Mouse (Mus musculus) megakaryocyte, adult 5-6 weeks (primary cell): ENCODE measurements around the gene Gpx4. TPM values are rescaled to one million over a fixed set of nuclear protein-coding genes. Genes with fewer than 3 reads are reported as not detected.
A peak's percentile ranks its signal among the peaks of the same experiment; 100 is the strongest.

Experiments used
- ATAC-seq: 2 replicates; pipeline ENCODE4 v1.8.0; 2016; ENCODE audit warnings: mild to moderate bottlenecking, inconsistent platforms; ENCODE audit not compliant: poor library complexity, severe bottlenecking
- total RNA-seq, 2 experiments: library from RNA; stranded (forward) in 1 of 2; stranded (reverse) in 1 of 2; fragments of 153-499, 151-499 nt in 1 of 2; fragments of 221-1000, 200-1000 nt in 1 of 2; gene quantifications; 2 replicates each; pipeline versions ENCODE4 v1.2.3 to v1.2.4; 2015 to 2017

The Gpx4 gene
- total RNA-seq, 2 experiments from 2014 or later: 303 to 378 TPM

DNA sequence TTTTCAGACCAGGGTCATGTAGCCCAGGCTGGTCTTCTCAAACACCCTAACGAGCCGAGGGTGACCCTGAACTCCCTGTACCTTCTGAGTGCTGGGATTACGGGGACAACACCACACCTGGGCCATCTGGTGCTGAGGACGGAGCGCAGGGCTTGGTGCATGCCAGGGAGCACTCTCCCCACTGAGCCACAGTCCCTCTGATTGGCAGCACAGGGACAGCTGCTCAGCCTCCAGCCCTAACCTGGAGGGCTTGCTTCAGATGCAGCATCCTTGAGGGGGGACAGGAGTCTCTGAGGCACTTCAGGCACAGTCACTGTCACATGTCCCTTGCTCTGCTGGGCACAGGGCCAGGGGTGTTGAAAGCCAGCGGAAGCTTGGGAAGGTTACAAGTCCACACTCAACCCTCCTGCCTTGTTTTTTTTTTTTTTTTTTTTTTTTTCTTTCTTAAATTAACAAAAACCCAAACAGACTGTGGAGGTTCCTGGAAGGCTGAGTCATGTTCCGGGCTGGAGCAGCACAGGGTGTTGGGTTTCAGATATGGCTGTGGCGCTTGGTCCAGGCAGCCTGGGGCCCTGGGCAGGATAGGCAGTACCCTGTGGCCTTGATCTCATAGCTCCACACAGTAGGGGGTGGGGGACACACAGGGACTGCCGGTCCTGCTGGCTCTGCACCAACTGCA, 24.0 kb downstream of the Gpx4 start:
- ATAC-seq: peak; percentile 41

DNA sequence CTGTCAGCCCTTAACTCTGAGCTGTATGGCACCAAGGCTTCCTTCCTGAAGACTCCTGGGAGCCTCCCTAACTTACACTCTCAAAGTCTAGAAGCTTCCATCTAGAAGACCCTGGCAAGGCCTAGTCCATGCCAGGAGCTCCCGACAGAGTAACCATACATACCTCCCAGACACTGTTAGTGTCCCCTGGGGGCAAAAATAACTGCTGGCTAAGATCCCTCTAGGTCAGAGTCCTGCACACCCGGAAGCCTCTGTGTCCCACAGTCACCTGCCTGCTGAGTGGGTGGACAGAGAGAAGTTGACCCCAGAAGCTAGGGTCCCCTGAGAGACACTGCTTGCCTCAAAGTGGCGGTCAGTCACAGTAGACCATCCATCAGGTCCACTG, 24.5 kb downstream of the Gpx4 start:
- no peak for ATAC-seq

DNA sequence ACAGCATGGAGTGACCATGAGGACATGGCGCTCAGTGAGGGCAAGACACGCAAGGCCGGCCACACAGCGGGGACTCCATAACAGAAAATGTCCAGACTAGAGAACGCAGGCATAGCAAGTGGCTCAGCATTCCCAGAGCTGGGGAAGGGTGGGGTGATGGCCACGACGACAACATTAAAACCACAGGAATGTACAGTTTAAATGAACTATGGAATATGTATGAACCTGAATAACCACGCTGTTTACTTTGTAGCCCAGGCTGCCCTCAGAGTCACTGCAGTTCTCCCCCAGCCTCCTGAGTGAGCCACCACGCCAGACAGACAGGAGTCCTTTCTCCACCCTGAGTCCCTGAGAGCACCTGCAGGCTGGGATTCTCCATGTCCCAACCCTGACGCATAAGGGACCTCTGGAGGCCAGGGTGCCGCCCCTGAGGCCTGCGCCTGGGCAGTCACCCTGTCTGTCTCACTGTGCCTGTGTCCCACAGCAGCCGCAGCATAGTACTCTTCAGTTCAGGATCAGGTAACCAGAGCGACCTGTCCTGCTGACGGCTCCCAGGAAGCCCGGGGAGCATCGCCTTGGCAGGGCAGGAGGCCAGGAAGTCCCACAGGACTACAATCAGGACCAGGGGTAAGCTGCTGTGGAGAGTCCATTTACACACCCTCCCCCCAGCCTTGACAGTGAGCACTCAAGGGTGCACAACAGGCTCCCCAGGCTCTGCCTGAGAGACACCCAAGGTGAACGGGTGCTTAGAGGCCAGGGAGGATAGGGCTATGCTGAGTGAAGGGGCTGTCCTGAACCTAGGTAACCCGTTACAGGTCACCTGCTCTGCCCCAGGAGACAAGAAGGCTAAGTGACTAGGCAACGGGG, 25.9 kb downstream of the Gpx4 start:
- no peak for ATAC-seq

DNA sequence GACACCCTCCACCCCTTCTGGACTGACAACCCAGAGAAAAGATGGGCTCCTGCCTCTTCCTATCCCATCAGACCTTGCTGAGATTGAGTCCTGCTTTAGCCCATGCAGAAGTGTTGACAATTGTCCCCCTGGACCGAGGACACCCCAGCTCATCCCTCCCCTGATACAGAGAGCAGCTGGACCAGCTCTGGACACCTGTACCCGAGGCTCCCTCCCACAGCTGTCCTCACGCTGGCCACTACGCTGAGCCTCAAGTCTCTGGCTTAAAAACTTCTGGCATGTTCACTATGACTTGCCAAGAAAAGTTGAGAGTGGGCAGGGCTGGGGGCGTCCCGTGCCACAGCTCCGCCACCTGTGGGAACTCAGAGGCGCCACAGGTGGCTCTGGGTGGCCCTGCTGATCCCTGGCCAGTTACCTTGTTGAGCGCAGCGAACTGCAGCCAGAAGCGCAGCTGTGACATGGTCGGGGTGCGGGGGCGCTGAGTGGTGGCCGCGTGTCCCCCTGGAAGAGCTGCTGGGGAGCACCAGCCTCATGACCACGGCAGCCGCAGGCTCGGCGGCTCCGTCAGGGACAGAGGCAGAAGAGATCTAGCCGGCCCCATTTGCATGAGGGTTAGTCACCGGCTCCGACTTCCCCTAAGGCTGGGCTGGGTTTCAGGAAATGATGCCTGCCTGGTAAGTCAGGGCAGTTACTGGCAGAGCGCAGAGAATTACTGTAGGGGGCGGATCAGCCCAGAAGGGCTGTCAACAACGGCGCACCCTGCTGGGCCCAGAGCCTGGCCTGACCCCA, 28.0 kb downstream of the Gpx4 start:
- peak; percentile 90 for ATAC-seq

DNA sequence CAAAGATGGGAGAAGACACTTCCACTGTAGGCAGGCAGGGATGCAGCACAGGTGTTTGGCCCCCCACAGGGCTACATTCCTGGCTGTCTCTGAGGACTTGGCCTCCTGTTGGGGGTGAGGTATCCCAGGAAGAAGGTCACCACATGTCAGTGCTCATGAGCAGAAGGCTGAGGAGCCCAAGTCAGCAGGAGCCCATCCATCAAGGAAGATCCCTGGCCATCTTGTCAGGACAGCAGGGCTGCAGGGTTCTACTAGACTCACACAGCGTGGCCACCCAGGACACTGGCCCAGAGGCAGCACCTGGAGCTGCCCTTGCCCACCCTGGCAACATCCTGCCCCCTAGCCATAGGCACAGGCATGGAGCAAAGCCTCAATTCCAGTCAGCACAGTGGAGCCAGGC, 29.0 kb downstream of the Gpx4 start:
- ATAC-seq: no peak

DNA sequence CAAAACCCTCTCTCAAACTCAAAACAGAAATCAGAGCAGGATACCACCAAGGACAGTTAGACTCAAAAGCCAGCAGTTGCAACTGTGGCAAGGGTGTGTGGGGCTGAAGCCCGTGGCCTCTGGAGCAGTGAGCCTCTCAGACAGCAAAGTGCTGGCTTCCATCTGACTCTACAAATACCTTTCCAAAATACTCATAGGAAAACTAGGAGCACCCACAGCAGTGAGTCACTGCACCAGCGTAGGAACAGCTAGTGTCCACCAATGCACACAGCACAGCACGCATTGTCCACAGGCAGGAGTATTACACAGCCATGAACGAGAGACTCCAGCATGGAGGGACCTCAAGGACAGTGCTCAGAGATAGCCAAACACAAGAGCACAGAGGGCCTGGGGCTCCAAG, 29.4 kb downstream of the Gpx4 start:
- ATAC-seq: no peak

DNA sequence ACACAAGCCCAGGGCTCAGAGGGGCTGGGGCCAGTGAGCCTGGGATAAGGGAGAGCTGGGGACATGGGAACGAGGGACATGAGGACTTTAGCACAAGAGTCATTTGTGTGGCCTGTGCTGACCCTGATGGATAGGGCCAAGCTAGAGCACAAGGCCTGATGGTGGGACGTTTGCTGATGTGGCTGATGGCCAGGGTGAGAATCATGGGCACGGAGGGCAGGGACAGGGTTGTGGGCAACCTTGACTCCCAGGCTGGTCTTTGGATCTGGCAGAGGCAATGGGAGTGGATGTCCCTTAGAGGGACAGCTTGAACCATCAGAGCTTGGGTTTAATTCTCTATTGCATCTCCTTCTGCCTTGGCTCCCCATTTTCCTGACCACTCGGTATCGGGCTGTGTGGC, 30.3 kb downstream of the Gpx4 start:
- ATAC-seq: no peak

DNA sequence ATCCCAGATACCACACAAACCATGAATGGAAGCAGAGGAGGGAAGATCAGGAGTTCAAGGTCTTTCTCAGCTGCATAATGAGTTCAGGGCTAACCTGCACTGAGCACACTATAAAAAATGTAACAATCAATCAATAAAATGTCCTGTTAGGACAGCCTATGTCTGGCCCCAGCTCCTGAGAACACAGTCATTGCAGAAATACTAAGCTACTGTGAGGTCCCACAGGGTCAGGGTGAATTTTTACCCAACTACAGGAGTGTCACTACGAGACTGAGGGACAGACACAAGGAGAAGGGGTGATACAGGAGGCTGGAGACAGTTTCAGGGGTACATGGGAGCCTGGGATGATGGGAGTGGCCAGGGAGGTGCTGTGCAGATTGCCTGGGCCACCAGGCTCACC, 31.4 kb downstream of the Gpx4 start:
- no peak for ATAC-seq

DNA sequence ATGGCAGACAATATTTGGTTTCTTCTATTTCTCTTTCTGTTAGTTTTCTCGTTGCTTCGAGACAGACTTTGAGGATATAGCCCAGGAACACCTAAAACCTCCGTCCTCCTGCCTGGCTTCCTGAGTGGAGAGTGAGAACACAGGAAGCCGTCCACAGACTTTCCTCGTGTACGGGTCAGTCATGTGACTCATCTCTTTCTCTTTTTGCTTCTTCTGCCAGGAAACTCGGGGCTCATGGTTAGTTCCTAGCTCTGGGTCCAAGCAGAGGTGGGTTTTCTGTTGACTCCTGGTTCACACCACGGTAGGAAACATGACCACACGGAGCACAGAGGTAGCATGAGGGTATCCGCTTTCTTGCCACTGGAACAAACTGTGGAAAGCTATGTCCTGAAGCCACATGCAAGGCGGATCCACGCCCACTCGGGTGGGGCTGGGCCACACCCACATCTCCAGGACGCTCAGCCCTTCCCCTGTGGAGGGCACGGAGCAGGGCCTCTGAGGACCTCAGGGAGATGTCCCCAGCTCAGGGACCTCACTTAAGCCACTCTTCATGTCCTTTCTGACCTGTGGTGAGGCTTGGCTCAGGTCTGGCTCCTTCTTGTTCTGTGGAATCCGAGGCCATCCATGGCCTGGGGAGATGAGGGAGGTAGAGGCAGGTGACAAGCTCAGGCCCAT, 33.6 kb downstream of the Gpx4 start:
- ATAC-seq: 0 out of 2 replicates have a peak, but pooled peaks have one; percentile 9

DNA sequence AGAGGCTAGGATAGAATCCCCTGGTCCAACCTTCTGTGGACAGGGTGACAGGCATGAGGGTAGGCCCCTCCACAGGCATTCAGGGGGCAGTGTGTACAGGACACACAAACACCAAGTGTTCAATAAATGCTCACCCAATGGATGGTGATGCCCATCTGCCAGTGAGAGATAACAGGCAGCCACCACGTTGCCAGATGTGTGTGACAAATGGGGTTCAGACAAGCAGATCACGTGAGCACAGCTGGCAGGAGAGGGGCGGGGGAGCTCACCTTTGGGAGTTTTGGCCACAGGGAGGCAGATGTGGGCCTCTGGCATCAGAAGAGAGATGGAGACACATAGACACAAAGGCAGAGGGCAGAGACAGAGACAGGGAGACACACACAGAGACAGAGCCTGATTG, 34.1 kb downstream of the Gpx4 start:
- ATAC-seq: peak; percentile 33; the same call in 1 of the 2 replicates

DNA sequence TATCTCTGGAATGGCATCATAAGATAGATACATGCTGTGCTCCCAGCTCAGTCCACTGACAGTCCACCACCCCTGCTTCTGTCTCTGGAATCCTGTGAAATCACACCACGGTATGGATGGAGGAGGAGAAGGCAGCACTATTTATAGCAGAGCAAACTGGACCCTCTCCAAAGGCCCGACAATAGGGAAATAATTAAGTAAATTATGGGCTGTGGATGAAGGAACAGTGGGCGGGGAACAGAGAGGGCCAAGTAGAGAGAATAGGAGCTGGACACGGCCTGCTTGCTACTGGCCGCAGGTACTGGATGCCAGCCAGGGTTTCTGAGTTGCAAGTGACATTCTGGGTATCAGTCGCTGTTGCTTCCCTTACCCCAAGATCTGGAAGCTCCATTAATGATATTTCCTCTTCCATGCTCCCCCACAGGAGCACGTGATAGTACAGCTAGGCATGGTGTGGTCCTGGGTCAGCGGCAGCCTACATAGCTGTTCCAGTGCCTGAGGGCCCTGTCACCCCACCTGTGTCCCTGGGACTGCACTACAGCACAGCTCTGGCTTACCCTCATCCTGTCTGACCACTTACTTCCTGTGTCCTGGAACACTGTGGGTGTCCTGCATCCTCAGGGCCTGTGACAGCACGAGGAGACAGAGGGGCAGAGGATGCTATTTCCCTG, 38.0 kb downstream of the Gpx4 start:
- no peak for ATAC-seq

DNA sequence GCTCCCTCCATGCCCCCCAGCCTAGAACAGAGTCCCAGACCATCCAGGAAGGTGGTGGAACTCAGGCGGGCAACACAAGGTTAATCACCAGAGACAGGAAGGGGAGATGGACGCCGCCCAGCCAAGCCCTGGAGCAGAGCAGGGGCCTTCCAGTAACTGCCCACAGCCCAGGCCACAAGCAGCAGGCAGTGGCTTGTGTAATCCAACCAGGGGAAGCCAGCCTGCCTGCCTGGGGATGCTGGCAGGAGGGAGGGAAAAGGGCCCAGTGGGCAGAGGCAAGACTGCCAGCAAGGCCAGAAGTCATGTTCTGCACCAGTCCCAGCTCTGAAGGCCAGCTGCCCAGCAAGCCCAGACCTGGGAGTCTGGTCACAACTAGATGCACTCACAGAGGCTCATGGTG, 39.9 kb downstream of the Gpx4 start:
- ATAC-seq: peak; percentile 91

DNA sequence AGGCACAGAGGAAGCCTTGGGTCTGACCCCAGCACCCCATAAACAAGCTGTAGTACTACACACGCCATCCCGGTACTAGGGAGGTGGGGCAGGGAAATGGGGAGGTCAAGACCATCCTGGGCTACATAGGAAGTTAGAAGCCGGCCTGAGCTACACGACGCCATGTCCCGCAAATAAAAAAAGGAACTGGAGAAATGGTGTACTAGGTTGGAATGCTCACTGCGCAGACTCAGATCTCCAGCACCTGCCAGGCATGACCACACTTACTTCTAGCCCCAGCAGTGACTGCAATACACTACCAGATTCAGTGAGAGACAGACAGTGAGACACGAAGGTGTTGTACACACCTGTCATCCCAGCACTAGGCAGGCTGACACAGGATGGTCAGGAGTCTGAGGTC, 40.5 kb downstream of the Gpx4 start:
- peak; percentile 51 for ATAC-seq

DNA sequence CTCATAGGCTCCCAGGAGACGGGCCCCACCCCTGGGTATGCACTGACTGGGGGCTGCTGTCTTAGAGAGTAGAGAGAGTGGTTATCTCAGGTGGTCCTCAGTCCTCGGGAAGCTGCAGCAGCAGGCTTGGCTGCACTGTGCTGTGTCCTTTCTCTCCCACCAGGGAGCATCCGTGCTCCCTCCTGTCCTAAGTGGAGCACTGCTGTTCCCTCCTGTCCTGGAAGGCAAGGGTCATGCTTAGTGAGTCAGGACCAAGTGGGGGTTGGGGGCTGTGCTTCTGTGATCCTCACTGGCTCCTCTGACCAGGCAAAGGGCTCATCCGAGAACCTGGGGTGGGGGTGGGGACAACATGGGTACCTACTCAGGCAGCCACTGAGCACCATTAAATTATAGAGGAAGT, 42.2 kb downstream of the Gpx4 start:
- no peak for ATAC-seq

DNA sequence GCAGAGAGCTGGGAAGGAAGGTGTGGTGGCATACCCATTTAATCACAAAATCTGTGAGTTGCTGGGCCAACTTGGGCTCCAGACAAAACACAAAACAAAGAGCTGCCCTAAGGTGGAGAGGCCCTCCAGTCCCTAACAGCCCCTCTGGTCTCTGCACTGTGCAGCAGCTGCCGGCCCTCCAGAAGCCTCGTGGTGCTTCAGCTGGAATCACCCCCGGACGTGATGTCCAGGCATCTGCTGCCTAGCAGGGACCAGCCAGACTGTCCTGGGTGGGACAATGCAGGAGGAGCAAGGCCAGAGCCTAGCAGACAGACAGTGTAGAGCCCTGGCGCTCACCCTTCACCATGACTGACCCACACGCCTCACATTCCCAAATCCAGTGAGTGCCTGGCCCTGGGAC, 44.6 kb downstream of the Gpx4 start:
- ATAC-seq: no peak

DNA sequence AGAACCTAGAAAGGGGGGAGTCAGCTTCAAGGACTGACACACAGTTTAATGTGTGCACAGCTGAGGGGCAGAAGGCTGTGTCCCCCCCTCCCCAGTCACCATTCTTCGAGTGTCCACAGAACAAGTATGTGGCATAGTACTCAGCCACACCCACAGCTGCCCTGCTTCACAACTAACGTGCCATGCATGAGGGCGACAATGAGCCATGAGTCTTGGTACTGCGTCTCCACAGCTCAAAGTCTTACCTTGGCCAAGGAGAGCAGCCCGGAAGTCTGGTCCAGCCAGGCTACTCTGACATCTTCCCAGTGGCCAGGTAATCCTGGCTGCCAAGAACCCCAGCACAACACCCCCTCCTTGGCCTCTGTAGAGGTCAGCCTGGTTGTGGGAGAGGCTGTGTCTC, 45.7 kb downstream of the Gpx4 start:
- no peak for ATAC-seq

DNA sequence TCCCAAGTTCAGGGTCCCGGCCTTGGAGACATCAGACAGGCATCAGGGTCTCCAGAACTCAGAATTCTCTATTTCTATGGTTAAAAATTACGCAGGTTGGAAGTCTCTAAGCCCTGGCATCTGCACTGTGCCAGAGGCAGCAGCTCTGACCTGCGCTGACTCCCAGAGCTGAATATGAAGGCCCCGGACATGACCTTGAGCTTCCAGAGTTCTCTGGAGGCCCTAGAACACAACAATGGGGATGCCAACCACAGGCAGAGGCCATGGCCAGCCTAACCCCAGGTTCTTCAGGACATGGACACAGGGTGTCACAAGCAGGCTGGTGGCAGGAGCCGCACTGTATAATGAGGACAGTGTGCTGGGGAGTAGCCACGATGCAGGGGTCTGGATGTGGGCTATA, 47.1 kb downstream of the Gpx4 start:
- no peak for ATAC-seq

DNA sequence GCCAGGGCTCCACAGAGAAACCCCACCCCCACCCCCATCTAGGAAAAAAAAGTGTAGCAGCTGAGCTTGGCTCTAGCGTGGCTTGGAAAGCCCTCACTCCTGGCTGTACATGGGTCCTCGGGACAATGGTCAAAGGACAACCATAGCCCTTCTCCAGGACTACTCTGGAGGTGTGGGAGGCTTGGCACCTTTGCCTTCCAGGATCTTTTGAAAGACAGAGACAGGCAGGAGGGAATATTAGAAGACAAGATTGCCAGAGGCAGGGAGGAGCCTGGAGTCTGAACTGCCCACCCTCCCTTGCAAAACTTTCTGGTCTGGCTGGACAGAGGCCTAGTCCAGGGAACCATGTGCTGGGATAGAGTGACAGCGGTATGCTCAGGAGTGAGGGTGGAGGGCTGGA, 47.7 kb downstream of the Gpx4 start:
- no peak for ATAC-seq

DNA sequence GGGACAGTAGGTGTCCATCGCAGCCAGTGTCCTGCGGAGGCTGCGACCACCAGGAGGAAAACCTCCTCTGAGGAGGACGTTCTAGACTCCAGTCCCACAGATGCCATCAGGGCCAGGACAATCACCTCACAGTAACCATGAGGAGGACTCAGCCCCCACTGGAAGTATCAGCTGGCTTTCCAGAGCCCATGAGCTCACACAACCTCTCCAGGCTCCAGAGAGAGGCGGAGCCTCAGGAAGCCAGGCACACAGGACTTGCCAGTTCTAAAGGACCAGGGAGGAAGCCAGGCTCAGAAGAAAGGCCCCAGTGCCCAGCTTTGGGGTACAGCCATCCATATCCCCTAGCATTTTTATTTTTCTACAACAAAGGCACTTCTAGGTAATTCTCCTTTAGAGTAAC, 48.6 kb downstream of the Gpx4 start:
- no peak for ATAC-seq

DNA sequence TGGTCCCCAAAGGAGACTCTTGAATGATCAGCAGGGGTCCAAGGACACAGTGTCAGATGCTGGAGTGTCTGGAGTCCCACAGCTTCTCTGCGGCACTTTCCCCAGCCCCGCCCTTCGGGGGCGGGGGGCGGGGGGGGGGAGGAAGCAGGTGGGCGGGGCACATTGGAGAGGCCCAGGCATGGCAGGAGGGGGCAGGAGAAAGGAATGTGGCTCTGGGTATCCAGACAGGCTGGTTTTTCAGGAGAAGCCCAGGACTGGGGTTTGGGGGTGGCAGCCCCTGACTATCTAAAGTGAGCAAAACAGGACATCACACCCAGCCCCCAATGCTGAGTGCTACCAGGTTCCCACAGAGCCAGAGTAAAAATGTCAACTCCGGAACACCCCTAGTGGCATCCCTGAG, 50.3 kb downstream of the Gpx4 start:
- ATAC-seq: no peak

DNA sequence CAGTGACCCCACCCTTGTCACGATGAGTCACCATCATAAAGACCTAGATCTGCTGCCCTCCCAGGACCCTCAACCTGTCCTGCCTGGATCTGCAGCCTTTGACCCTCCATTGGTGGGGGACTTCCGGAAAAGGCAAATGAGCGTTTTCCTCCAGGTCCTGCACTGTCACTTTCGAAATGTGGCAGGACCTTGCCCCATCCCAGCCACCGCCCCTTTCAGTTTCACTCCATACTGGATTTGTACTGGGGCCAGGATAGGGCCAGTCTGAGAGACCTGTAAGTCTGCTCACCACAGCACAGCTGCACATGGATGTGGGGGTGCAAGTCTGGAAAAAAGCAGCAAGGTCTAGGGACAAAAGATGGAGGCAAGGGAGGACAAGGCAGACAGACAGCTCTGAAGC, 51.7 kb downstream of the Gpx4 start:
- peak; percentile 58 for ATAC-seq
